Mouse (Mus musculus): ENCODE results near the gene Zfp526. TPM values are rescaled to one million over a fixed set of nuclear protein-coding genes. Genes with fewer than 3 reads are reported as not detected.
A peak's percentile ranks its signal among the peaks of the same experiment; 100 is the strongest.

Zfp526 gene
- polyA plus RNA-seq, 1 experiment from 2014 or later: 2.8 TPM

- Histone ChIP-seq H3K27me3 (replicated peaks) (no peaks in the 10 kb centered on the region), H3K9me3 (replicated peaks) (no peaks in the 10 kb centered on the region), H3K9ac (no peak overlapping the region), H3K4me1 (peaks cover 60% of the 10 kb centered on the region), H3K36me3 (peaks cover 45% of the 10 kb centered on the region), H3K4me2 (peak overlapping the region; percentile 100), H3K4me3 (0 out of 2 replicates have a peak overlapping the region, but pooled peaks have one; percentile 75), H3K27ac (peak overlapping the region; percentile 49; the same call in 1 of the 2 replicates)
- 58% methylated on average over 4 of the region's 4 CpGs for WGBS (ENCODE audit: insufficient replicate concordance)
- no peak for ATAC-seq
Measured at GRCm38 (mm10) chr7:25246759-25247137, 25.5 kb downstream of the Zfp526 start.

GRCm38 (mm10) chr7:25247498-25247897 is 26.3 kb downstream of the Zfp526 start:
- H3K27ac ChIP-seq: peak overlapping the region; percentile 46; the same call in 1 of the 2 replicates
- WGBS (ENCODE audit: insufficient replicate concordance): 35% methylated on average over 3 of the region's 3 CpGs

GRCm38 (mm10) chr7:25248018-25248647 is 26.9 kb downstream of the Zfp526 start:
- Histone ChIP-seq H3K4me2 (peak overlapping the region; percentile 100), H3K27ac (peak overlapping the region; percentile 88), H3K27me3 (replicated peaks) (no peaks in the 10 kb centered on the region), H3K9me3 (replicated peaks) (no peaks in the 10 kb centered on the region), H3K36me3 (peaks cover 36% of the 10 kb centered on the region), H3K4me3 (peak overlapping the region; percentile 75), H3K9ac (peak overlapping the region; percentile 91), H3K4me1 (peaks cover 65% of the 10 kb centered on the region)
- no peak for ATAC-seq
- whole genome bisulfite sequencing (ENCODE audit: insufficient replicate concordance): 8% methylated on average over 18 of the region's 18 CpGs

More at GRCm38 (mm10) chr7:25247498-25247897, 26.3 kb downstream of the Zfp526 start:
- Histone ChIP-seq H3K9ac (no peak overlapping the region), H3K4me1 (peaks cover 65% of the 10 kb centered on the region), H3K36me3 (peaks cover 42% of the 10 kb centered on the region), H3K27me3 (replicated peaks) (no peaks in the 10 kb centered on the region), H3K9me3 (replicated peaks) (no peaks in the 10 kb centered on the region), H3K4me2 (peak overlapping the region; percentile 100), H3K4me3 (peak overlapping the region; percentile 75)
- ATAC-seq: no peak

GRCm38 (mm10) chr7:25248846-25249313 is 27.7 kb downstream of the Zfp526 start:
- H3K27me3 ChIP-seq (replicated peaks): no peaks in the 10 kb centered on the region
- peaks cover 65% of the 10 kb centered on the region for H3K4me1 ChIP-seq
- H3K27ac ChIP-seq: peak overlapping the region; percentile 88
- peak; percentile 10 for ATAC-seq
- H3K9ac ChIP-seq: peak overlapping the region; percentile 91
- peak overlapping the region; percentile 100 for H3K4me2 ChIP-seq
- peak overlapping the region; percentile 75 for H3K4me3 ChIP-seq
- H3K9me3 ChIP-seq (replicated peaks): no peaks in the 10 kb centered on the region
- 2% methylated on average over 25 of the region's 25 CpGs for WGBS (ENCODE audit: insufficient replicate concordance)
- peaks cover 28% of the 10 kb centered on the region for H3K36me3 ChIP-seq

GRCm38 (mm10) chr7:25249314-25250140 is 28.3 kb downstream of the Zfp526 start:
- Histone ChIP-seq H3K27me3 (replicated peaks) (0 out of 2 replicates have a peak, but pooled peaks cover 5% of the 10 kb centered on the region), H3K36me3 (peaks cover 22% of the 10 kb centered on the region), H3K4me2 (peak overlapping the region; percentile 100), H3K9ac (peak overlapping the region; percentile 91), H3K4me3 (peak overlapping the region; percentile 75), H3K9me3 (replicated peaks) (no peaks in the 10 kb centered on the region), H3K27ac (peak overlapping the region; percentile 88), H3K4me1 (peaks cover 65% of the 10 kb centered on the region)
- ATAC-seq: peak; percentile 46
- under 1% methylated on average over 49 of the region's 73 CpGs for WGBS (ENCODE audit: insufficient replicate concordance)

GRCm38 (mm10) chr7:25250141-25250972 is 29.1 kb downstream of the Zfp526 start, which contains the start of gene Erf:
Gene Erf, minus strand, starts transcription at chr7:25250761.
- H3K27me3 ChIP-seq (replicated peaks): 0 out of 2 replicates have a peak, but pooled peaks cover 8% of the 10 kb centered on the region
- H3K4me2 ChIP-seq: peak within 1 kb of the TSS; percentile 100
- WGBS (ENCODE audit: insufficient replicate concordance): 1% methylated on average over 67 of the region's 81 CpGs
- peak; percentile 82 for ATAC-seq
- H3K27ac ChIP-seq: peak within 1 kb of the TSS; percentile 88
- peaks cover 60% of the 10 kb centered on the region for H3K4me1 ChIP-seq
- H3K36me3 ChIP-seq: peaks cover 13% of the 10 kb centered on the region
- H3K9me3 ChIP-seq (replicated peaks): no peaks in the 10 kb centered on the region
- H3K9ac ChIP-seq: peak within 1 kb of the TSS; percentile 91
- peak within 1 kb of the TSS; percentile 75 for H3K4me3 ChIP-seq

GRCm38 (mm10) chr7:25251071-25251791 is 30.0 kb downstream of the Zfp526 start:
- H3K4me1 ChIP-seq: peaks cover 52% of the 10 kb centered on the region
- H3K9me3 ChIP-seq (replicated peaks): no peaks in the 10 kb centered on the region
- peaks cover 5% of the 10 kb centered on the region; the same call in 1 of the 2 replicates for H3K36me3 ChIP-seq
- H3K4me3 ChIP-seq: peak overlapping the region; percentile 75
- H3K27me3 ChIP-seq (replicated peaks): 0 out of 2 replicates have a peak, but pooled peaks cover 8% of the 10 kb centered on the region
- H3K9ac ChIP-seq: peak overlapping the region; percentile 91
- peak overlapping the region; percentile 65 for H3K27ac ChIP-seq
- H3K4me2 ChIP-seq: peak overlapping the region; percentile 100
- WGBS (ENCODE audit: insufficient replicate concordance): 9% methylated on average over 22 of the region's 22 CpGs
- peak; percentile 13; the same call in 1 of the 2 replicates for ATAC-seq

GRCm38 (mm10) chr7:25251822-25252221 is 30.6 kb downstream of the Zfp526 start:
- no peak for ATAC-seq
- Histone ChIP-seq H3K9ac (peak overlapping the region; percentile 91; the same call in 1 of the 2 replicates), H3K4me1 (peaks cover 46% of the 10 kb centered on the region), H3K27me3 (replicated peaks) (0 out of 2 replicates have a peak, but pooled peaks cover 8% of the 10 kb centered on the region), H3K27ac (0 out of 2 replicates have a peak overlapping the region, but pooled peaks have one; percentile 65), H3K4me3 (no peak overlapping the region; the same call in 1 of the 2 replicates), H3K9me3 (replicated peaks) (no peaks in the 10 kb centered on the region), H3K4me2 (peak overlapping the region; percentile 100), H3K36me3 (no peaks in the 10 kb centered on the region)
- WGBS (ENCODE audit: insufficient replicate concordance): 38% methylated on average over 8 of the region's 8 CpGs

- no peak overlapping the region for H3K9ac ChIP-seq
- peaks cover 27% of the 10 kb centered on the region for H3K4me1 ChIP-seq
- H3K9me3 ChIP-seq (replicated peaks): no peaks in the 10 kb centered on the region
- H3K4me2 ChIP-seq: no peak overlapping the region
- no peak for ATAC-seq
- H3K27me3 ChIP-seq (replicated peaks): no peaks in the 10 kb centered on the region
- no peak overlapping the region for H3K27ac ChIP-seq
- H3K36me3 ChIP-seq: no peaks in the 10 kb centered on the region
- no peak overlapping the region for H3K4me3 ChIP-seq
- WGBS (ENCODE audit: insufficient replicate concordance): 59% methylated on average over 1 of the region's 1 CpGs
Measured at GRCm38 (mm10) chr7:25261896-25262295, 40.7 kb downstream of the Zfp526 start.

GRCm38 (mm10) chr7:25263968-25264870 is 43.0 kb downstream of the Zfp526 start:
- Histone ChIP-seq H3K4me1 (peaks cover 37% of the 10 kb centered on the region), H3K27me3 (replicated peaks) (no peaks in the 10 kb centered on the region), H3K4me2 (no peak overlapping the region), H3K9ac (no peak overlapping the region), H3K36me3 (no peaks in the 10 kb centered on the region), H3K27ac (no peak overlapping the region), H3K9me3 (replicated peaks) (no peaks in the 10 kb centered on the region), H3K4me3 (no peak overlapping the region)
- no peak for ATAC-seq
- 46% methylated on average over 17 of the region's 17 CpGs for WGBS (ENCODE audit: insufficient replicate concordance)

Data from liver, embryonic 12.5 days (tissue).